Mouse (Mus musculus): ENCODE results near the gene Zfp648. TPM values are rescaled to one million over a fixed set of nuclear protein-coding genes. Genes with fewer than 3 reads are reported as not detected.
A peak's percentile ranks its signal among the peaks of the same experiment; 100 is the strongest.

Zfp648 gene
- total RNA-seq (2014; fragmentation: Nextera tagmentation) (not detected in 2 replicates), total RNA-seq (2017) (not detected in 2 replicates)

GRCm38 (mm10) chr1:154200955-154201722 is at the start of gene Zfp648:
Zfp648 (plus strand) TSS chr1:154201187.
- no peak for ATAC-seq (replicated peaks; ENCODE audit: low FRiP score, low TSS enrichment, poor library complexity, severe bottlenecking)

DNA sequence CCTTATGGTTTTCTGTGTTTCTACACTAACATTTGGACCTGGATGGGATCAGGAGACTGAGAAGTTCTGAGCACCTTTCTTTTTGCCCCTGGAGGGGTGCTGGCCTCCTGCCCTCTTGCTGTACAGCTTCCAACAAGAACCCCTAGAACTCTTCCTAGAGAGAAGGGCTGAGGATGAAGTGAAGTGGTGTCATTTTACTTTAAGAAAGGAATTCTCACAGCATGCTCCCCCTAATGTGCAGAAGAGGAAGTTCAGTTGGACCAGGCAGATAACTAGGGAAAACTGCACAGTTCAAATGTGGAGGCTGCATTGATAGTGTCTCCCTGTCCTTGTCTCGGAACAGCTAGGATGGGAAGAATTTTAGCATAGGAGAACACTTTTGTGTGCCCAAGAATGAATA is 48.4 kb upstream of the Zfp648 start:
- 0 out of 2 replicates have a peak, but pooled peaks have one; percentile 52 for ATAC-seq (replicated peaks; ENCODE audit: low FRiP score, low TSS enrichment, poor library complexity, severe bottlenecking)

DNA sequence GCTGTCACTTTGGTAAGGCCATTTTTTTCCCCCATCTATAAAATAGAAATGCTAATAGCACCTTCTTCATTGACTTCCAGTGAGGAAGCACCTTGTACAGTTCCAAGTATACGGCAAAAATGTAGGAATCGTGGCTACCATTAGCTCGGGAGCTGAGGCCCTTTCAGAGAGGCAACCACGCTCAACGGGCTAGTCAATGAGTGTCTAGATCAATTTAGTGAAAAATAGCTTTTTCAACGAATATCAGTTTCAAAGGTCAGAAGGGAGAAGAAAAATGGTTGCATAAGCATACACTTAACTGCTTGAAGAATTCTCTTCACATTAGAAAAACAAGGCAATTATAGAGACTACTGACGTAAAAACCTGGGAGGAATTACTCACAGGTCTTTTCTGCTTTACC is 47.2 kb upstream of the Zfp648 start:
- no peak for ATAC-seq (replicated peaks; ENCODE audit: low FRiP score, low TSS enrichment, poor library complexity, severe bottlenecking)

DNA sequence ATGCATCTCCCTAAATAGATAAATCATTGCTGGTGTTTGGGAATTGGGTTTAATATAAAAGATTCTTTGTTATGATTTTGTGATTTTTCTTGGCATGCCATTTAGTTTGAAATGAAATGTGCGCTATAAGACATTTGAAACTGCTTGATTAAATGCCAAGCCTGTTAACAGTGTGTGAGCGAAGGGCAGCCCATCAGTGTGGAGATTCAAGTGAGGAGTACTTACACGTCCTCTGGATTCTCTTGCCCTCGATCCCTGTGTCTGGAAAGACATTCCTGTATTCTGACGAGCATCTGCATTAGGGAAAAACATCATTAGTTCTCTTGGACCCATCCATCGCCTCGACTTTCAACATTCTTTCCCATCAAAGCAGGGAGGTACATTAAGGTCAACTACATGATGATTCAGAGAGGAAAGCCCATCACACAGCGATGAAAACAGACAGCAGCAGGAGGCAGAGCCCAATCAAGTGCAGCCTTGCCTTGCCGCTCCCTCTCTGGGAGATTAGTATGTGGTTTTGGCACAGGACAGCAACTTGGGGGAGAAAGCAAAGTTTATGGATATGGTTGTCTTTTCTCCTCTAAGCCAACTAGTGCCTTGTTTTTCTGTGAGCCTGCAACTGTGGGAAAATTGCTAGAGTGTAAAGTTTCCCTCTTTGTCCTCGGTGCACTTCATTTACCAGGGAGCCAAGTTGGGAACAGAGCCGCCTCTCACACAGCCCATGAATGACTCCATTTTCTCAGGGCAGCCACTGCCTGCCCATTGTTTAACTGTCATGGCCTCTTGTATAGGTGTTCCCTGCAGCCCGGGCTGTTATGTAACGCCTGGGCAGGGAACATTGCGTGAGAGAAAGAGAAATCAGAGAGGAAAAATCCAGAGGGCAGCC is 44.6 kb upstream of the Zfp648 start:
- ATAC-seq (replicated peaks; ENCODE audit: low FRiP score, low TSS enrichment, poor library complexity, severe bottlenecking) = no peak

DNA sequence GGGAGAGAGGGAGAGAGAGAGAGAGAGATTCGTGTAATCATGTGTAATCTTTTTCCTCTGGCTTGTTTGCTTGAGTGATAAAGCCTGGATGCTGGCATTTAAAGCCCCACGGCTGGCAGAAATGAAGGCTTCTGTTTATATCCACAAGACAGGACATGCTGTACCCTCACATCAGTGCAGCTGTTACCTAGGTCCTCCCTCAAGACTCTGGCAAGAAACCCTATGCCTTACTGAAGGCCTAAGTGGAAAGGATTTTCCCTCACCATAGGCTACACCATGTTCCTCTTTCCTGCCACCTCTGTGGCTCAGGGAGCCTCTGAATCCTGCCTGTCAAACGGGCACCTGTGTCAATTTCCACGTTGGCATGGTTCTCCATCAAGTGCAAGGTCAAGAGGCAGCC is 43.9 kb upstream of the Zfp648 start:
- no peak for ATAC-seq (replicated peaks; ENCODE audit: low FRiP score, low TSS enrichment, poor library complexity, severe bottlenecking)

DNA sequence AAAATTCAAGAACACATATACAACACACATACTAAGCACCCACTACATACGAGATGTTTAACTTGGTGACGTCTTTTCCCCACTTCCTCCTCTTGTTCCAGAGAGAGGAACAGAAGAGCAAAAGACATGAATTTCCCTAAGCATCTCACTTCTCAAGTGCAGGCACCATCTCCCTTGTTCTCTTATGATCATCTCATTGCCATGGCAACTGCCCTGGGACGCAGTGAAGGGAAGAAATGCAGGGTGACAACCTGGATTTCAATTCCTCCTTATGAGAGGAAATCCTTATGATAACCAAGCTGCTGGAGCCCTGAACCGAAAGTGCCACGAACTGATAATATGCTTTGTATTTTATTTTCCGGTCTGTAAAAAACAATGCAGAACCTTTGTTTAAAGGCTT is 33.3 kb upstream of the Zfp648 start:
- no peak for ATAC-seq (replicated peaks; ENCODE audit: low FRiP score, low TSS enrichment, poor library complexity, severe bottlenecking)

DNA sequence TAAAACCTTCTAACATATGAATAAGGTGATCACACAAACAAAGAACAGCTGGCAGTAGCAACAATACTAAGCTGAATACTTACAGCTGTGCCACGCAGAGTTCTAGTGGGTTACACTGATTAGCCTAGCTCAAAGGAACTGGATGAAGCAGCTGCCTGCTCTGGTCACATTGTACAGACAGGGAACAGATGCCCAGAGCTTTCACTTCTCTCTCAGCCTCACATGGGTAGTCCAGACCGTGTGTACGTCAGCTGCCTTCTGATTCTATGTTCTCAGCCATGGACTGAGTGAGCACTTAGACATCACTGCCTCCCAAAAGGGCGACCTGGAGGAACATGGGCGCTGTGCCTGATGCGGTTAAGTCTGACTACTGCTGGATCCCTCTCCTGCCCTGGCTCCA is 25.7 kb upstream of the Zfp648 start:
- ATAC-seq (replicated peaks; ENCODE audit: low FRiP score, low TSS enrichment, poor library complexity, severe bottlenecking) = no peak

- no peak for ATAC-seq (replicated peaks; ENCODE audit: low FRiP score, low TSS enrichment, poor library complexity, severe bottlenecking)
Observed at GRCm38 (mm10) chr1:154177781-154178180, 23.2 kb upstream of the Zfp648 start.

DNA sequence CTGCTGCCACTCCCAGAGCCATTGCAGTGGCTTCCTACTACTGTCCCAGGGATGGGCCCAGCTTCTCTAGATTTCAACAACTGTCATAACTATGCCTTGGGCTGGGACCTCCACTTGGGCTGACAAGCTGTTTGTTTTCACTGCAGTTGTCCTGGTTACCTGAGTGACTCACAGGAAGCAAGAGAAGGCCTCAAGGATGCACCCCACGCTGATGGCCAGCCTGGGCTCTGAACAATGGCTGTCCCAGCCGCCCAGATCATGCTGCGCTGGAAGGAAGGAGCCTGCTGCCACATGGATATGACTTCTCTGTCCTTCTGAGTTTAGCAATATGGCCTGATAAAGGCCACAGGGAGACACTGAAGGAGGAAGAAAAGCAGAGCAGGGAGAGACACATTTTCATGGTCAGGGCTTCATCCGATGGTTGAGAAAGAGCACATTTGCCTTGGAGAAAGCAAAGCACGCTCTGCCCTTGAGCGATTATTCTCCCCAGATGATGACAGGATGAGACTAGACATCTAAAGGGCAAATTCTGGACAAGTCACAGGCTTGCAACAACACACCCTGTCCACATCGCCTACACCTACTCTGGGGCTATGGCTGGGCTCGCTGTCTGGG is 22.3 kb upstream of the Zfp648 start:
- ATAC-seq (replicated peaks; ENCODE audit: low FRiP score, low TSS enrichment, poor library complexity, severe bottlenecking) = no peak

DNA sequence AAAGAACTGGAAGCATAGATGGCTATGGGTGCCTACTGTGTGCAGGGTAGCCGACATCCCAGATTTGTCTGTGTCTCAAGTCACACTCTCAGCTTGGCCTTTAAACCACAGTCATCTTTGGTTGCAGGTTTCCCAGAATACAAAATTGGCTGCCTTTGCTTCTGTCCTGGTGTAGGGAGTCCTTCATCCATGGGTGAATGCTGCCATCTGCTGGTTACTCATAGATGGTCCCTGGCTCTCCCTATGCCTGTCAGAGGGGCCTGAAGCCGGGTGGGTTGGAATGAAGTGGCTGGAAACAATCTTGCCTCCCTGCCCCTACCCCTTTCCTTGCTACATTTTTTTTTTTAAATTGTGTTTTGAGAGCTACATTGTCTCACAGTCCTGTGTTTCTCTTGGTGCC is 20.0 kb upstream of the Zfp648 start:
- peak; percentile 75; the same call in 1 of the 2 replicates for ATAC-seq (replicated peaks; ENCODE audit: low FRiP score, low TSS enrichment, poor library complexity, severe bottlenecking)

DNA sequence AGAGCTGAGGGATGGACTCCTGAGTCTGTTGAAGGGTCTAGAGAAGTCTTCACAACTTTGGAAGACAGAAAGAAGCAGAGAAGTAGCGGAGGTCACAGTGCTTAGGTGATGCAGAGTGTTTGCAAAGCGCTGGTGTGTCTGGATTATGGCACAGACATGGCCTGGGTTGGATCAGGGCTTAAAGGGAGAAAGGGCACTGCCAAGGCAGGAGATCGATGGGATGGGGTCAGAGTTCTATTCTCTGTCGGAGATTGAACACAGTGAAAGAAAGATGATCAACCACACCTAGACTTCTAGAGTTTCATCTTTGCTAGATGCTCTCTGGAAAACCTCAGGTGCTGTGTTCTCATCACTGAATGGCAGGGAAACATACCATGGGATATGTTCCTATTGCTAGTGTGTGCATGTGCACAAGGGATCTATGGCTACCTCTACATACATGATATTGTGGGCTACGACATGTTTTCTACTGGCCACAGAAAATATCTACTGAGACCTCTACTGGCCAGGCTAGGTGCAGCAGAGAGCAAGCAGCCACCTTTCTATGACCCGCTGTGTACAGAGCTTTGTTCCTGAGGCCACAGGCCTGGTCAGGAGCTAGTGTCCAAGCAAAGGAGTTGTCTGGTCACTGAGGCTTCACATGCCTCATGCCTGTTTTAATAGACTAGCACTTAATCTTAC is 18.5 kb upstream of the Zfp648 start:
- 0 out of 2 replicates have a peak, but pooled peaks have one; percentile 50 for ATAC-seq (replicated peaks; ENCODE audit: low FRiP score, low TSS enrichment, poor library complexity, severe bottlenecking)

GRCm38 (mm10) chr1:154183077-154183751 is 17.8 kb upstream of the Zfp648 start:
- no peak for ATAC-seq (replicated peaks; ENCODE audit: low FRiP score, low TSS enrichment, poor library complexity, severe bottlenecking)

DNA sequence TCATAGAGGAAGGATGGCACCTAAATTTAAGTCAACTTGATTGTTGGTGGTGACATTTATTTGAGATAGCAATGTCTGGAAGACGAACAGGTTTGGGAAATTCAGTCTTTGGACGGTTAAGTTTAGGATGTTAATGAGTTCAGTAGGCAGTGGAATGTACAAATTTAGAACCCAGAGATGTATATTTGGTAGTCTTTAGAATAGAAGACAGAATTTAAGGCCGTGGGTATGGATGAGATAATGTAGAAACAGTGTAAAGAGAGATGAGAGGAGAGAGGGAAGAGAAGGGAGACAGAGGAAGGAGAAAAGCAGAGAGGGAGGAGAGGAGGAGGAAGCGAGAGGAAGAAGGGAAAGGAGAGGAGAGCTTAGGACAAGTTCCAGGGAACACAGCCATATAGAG is 12.8 kb upstream of the Zfp648 start:
- ATAC-seq (replicated peaks; ENCODE audit: low FRiP score, low TSS enrichment, poor library complexity, severe bottlenecking) = no peak

GRCm38 (mm10) chr1:154188631-154189030 is 12.4 kb upstream of the Zfp648 start:
- ATAC-seq (replicated peaks; ENCODE audit: low FRiP score, low TSS enrichment, poor library complexity, severe bottlenecking) = no peak

- ATAC-seq (replicated peaks; ENCODE audit: low FRiP score, low TSS enrichment, poor library complexity, severe bottlenecking) = no peak
Observed at GRCm38 (mm10) chr1:154189842-154190530, 11.0 kb upstream of the Zfp648 start.

DNA sequence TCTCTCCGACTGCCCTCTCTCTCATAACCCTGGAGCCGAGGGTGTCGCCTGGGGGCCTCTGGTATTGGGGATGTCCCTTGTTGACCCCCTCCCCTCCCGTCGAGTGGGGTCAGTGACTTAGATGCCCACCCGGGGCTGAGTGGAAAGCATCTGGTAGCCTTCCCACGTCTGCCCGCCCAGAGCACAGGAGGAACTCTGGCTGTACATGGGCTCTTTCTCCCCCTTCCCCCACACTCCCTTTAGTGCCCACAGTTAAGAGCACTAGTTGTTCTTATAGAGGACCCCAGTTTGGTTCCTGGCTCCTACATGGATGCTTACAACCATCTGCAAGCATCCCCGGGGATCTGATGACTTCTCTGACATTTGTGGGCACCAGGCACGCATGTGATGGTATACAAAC is 2.1 kb upstream of the Zfp648 start:
- no peak for ATAC-seq (replicated peaks; ENCODE audit: low FRiP score, low TSS enrichment, poor library complexity, severe bottlenecking)

GRCm38 (mm10) chr1:154202580-154202979 is 1.6 kb downstream of the Zfp648 start:
- ATAC-seq (replicated peaks; ENCODE audit: low FRiP score, low TSS enrichment, poor library complexity, severe bottlenecking) = no peak

DNA sequence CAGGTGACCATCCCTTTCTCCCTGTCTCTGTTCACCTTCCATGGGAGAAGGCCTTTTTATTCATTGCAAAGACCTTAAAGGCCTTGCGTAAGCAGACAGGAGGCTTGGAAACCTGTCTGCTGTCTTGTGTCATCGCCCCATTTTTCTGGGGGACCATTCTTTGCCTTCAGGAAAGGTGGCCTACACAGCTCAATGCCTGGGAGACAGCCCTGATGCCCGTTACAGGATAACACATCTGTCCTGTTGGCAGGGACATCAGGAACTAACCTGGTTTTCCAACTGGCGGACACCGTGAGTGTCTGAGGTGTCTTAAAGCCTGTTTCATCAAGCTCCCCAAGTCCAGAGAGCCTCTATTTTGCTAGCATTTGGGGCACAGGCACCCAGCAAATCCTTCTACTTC is 2.4 kb downstream of the Zfp648 start:
- ATAC-seq (replicated peaks; ENCODE audit: low FRiP score, low TSS enrichment, poor library complexity, severe bottlenecking) = no peak

Measured in megakaryocyte-erythroid progenitor cell, adult 5-6 weeks (primary cell).